Mouse (Mus musculus): ENCODE measurements around the gene Rbm46. TPM values are rescaled to one million over a fixed set of nuclear protein-coding genes. Genes with fewer than 3 reads are reported as not detected.

Gene Rbm46
- total and polyA plus RNA-seq, 3 experiments: 0.10 to 0.16 (median 0.14) TPM

GRCm38 (mm10) chr3:82825165-82825564, 51.1 kb downstream of the Rbm46 start:
- Histone ChIP-seq H3K4me3 (no peak overlapping the region), H3K4me1 (ENCODE audit: control insufficient read depth, insufficient read depth, low read length) (no peaks in the 10 kb centered on the region), H3K27ac (no peak overlapping the region), H3K27me3 (ENCODE audit: control insufficient read depth, insufficient read depth, low read length) (no peaks in the 10 kb centered on the region), H3K36me3 (ENCODE audit: control insufficient read depth, insufficient read depth, low read length) (no peaks in the 10 kb centered on the region), H3K9ac (ENCODE audit: low read depth, low read length) (no peak overlapping the region), H3K79me2 (replicated peaks; ENCODE audit: control insufficient read depth, insufficient read depth, low read length) (no peaks in the 10 kb centered on the region)
- DNase-seq: no peak
- WGBS: 68% methylated on average over 9 of the region's 9 CpGs
- intact Hi-C loops (cut with DNase I): no loop called here
- TF ChIP-seq POLR2A (IDR thresholded peaks at IDR 0.05; ENCODE audit: insufficient read depth, low read depth, low read length) (no peak), CTCF (IDR thresholded peaks at IDR 0.05) (no peak), EP300 (IDR thresholded peaks at IDR 0.05; ENCODE audit: insufficient read depth, low read depth, low read length) (no peak)

DNA sequence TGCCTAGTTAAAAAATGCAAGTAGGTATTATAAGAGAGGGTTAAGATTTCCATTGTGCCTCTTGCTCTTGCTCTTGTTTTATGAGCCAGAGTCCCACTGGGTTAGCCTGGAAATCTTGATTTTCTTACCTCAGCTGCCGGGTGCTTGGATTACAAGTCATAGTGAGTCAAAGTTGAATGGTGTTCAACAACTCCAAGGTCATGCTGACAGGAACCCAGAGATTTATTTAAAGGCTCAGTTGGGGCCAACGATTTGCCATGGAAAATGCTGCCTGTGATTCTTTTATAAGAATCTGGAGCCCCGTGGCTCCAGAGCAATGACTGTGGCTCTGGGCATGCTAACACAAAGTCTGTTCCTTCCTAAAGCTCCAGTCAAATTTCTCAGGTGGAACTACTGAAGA, 64.4 kb downstream of the Rbm46 start:
- intact Hi-C loops (cut with DNase I): no loop called here
- no peak for DNase-seq
- no peak for TF ChIP-seq CTCF (IDR thresholded peaks at IDR 0.05)
- TF ChIP-seq POLR2A (IDR thresholded peaks at IDR 0.05; ENCODE audit: insufficient read depth, low read depth, low read length): no peak
- no peak for TF ChIP-seq EP300 (IDR thresholded peaks at IDR 0.05; ENCODE audit: insufficient read depth, low read depth, low read length)
- Histone ChIP-seq H3K27me3 (ENCODE audit: control insufficient read depth, insufficient read depth, low read length) (no peaks in the 10 kb centered on the region), H3K4me1 (ENCODE audit: control insufficient read depth, insufficient read depth, low read length) (no peaks in the 10 kb centered on the region), H3K79me2 (replicated peaks; ENCODE audit: control insufficient read depth, insufficient read depth, low read length) (no peaks in the 10 kb centered on the region), H3K27ac (no peak overlapping the region), H3K36me3 (ENCODE audit: control insufficient read depth, insufficient read depth, low read length) (no peaks in the 10 kb centered on the region), H3K4me3 (no peak overlapping the region), H3K9ac (ENCODE audit: low read depth, low read length) (no peak overlapping the region)
- 64% methylated on average over 3 of the region's 3 CpGs for WGBS

DNA sequence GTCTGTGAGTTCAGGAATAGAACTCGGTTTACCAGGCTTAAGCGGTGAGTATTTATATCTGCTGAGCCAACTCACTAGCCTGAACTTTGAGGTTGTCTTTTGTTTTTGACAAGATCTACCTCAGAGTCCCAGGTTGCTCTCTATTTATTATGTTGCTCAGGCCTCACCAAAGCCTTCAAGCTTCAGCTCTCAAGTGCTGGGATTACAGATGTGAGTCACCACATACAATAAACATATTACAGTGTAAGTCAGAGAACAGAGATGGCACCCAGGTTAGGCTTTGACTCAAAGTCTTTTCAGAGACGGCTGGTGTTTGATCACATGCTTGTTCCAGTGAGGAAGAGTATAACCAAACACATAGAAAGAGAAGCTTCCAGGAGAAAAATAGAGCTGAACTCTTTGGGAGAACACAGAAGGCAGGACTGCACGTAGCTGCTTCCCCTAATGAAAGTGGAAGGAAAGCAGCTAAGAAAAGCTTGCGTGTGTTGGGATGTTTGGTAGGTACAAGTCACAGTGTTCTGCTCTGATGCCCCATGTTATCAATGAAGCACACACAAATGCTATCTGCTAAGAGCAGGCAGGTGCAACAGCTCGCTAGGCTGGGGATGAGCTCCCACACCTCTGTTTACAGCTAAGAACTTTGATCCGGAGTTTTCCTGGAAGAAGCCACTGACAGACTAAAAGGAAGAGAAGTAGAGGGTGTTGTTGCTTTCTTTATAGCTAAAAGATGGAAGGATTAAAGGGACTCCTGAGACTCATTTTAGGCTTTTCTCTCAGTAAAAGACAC, 65.8 kb downstream of the Rbm46 start:
- Histone ChIP-seq H3K4me3 (no peak overlapping the region), H3K79me2 (replicated peaks; ENCODE audit: control insufficient read depth, insufficient read depth, low read length) (no peaks in the 10 kb centered on the region), H3K27me3 (ENCODE audit: control insufficient read depth, insufficient read depth, low read length) (no peaks in the 10 kb centered on the region), H3K27ac (no peak overlapping the region), H3K4me1 (ENCODE audit: control insufficient read depth, insufficient read depth, low read length) (no peaks in the 10 kb centered on the region), H3K9ac (ENCODE audit: low read depth, low read length) (no peak overlapping the region), H3K36me3 (ENCODE audit: control insufficient read depth, insufficient read depth, low read length) (no peaks in the 10 kb centered on the region)
- intact Hi-C loops (cut with DNase I): no loop called here
- TF ChIP-seq EP300 (IDR thresholded peaks at IDR 0.05; ENCODE audit: insufficient read depth, low read depth, low read length) (no peak), CTCF (IDR thresholded peaks at IDR 0.05) (no peak), POLR2A (IDR thresholded peaks at IDR 0.05; ENCODE audit: insufficient read depth, low read depth, low read length) (no peak)
- no peak for DNase-seq
- 76% methylated on average over 7 of the region's 7 CpGs for WGBS

DNA sequence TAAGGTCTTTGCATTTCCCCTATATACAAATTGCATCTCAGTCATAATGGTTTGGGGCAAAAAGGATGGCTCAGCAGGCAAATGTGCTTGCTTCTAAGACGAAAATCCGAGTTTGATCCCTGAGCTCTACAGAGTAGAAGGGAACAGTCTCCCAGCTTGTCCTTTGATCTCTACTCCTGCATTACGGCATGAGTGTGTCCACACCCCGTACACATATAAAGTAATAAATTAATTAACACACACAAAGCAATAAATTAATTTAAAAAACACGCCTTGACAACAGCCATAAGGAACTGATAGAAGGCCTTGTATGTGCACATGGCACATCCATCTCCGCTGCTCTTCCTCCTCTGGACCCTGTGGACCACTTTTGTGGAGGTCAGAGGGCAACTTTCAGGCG, 66.5 kb downstream of the Rbm46 start:
- Histone ChIP-seq H3K4me1 (ENCODE audit: control insufficient read depth, insufficient read depth, low read length) (no peaks in the 10 kb centered on the region), H3K36me3 (ENCODE audit: control insufficient read depth, insufficient read depth, low read length) (no peaks in the 10 kb centered on the region), H3K9ac (ENCODE audit: low read depth, low read length) (no peak overlapping the region), H3K79me2 (replicated peaks; ENCODE audit: control insufficient read depth, insufficient read depth, low read length) (no peaks in the 10 kb centered on the region), H3K27ac (no peak overlapping the region), H3K4me3 (no peak overlapping the region), H3K27me3 (ENCODE audit: control insufficient read depth, insufficient read depth, low read length) (no peaks in the 10 kb centered on the region)
- intact Hi-C loops (cut with DNase I): no loop called here
- no peak for DNase-seq
- 84% methylated on average over 7 of the region's 7 CpGs for WGBS
- TF ChIP-seq EP300 (IDR thresholded peaks at IDR 0.05; ENCODE audit: insufficient read depth, low read depth, low read length) (no peak), POLR2A (IDR thresholded peaks at IDR 0.05; ENCODE audit: insufficient read depth, low read depth, low read length) (no peak), CTCF (IDR thresholded peaks at IDR 0.05) (no peak)

DNA sequence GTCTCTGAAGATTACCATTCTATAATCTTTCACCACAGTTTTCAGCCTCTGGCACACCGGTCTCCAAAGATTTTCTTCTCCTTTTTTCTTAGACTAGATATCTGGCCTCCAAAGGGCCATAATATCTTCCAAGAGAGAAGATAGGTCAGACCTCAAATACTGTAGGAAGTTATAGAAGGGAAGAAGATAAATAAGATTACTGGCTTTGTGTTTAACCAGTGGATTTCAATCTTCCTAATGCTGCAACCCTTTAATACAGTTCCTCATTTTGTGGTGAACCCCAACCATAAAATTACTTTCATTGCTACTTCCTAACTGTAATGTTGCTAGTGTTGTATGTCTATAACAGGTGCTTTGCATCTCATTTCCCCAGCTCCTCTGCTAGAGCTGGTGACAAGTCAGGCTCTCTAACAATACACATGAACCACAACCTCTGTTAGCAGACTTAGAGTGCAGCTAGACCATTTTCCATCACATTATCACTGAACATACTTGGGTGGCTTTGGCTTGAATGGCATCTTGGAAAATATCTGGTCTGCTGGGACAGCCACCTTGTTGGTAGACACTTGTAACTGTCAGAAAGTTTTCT, 67.9 kb downstream of the Rbm46 start:
- Histone ChIP-seq H3K4me3 (no peak overlapping the region), H3K27ac (no peak overlapping the region), H3K4me1 (ENCODE audit: control insufficient read depth, insufficient read depth, low read length) (no peaks in the 10 kb centered on the region), H3K79me2 (replicated peaks; ENCODE audit: control insufficient read depth, insufficient read depth, low read length) (no peaks in the 10 kb centered on the region), H3K36me3 (ENCODE audit: control insufficient read depth, insufficient read depth, low read length) (no peaks in the 10 kb centered on the region), H3K27me3 (ENCODE audit: control insufficient read depth, insufficient read depth, low read length) (no peaks in the 10 kb centered on the region), H3K9ac (ENCODE audit: low read depth, low read length) (no peak overlapping the region)
- intact Hi-C loops (cut with DNase I): no loop called here
- WGBS: 65% methylated on average over 1 of the region's 1 CpGs
- TF ChIP-seq POLR2A (IDR thresholded peaks at IDR 0.05; ENCODE audit: insufficient read depth, low read depth, low read length) (no peak), CTCF (IDR thresholded peaks at IDR 0.05) (no peak), EP300 (IDR thresholded peaks at IDR 0.05; ENCODE audit: insufficient read depth, low read depth, low read length) (no peak)
- no peak for DNase-seq

DNA sequence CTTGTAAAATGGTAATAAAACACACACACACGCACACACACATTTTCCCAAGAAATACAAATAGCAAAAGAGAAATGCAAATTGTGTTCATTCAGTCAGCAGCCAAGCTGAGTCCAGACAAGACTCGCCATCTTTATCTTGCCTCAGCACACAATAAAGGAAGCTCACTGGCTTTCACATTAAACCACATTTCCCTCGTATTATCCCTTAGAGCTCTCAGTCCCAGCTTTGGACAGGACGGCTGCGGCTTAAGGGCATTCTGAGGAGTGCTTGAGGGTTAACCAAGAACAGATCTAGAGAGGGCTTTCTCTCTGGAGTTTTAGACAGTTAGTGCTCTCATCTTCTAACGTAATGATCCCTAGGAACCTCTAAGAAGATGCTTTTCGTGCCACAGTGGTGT, 71.0 kb downstream of the Rbm46 start:
- no peak overlapping the region for H3K4me3 ChIP-seq
- intact Hi-C loops (cut with DNase I): no loop called here
- 70% methylated on average over 7 of the region's 7 CpGs for WGBS

More for the DNA sequence above, 71.0 kb downstream of the Rbm46 start:
- H3K27me3 ChIP-seq (ENCODE audit: control insufficient read depth, insufficient read depth, low read length): no peaks in the 10 kb centered on the region
- no peaks in the 10 kb centered on the region for H3K79me2 ChIP-seq (replicated peaks; ENCODE audit: control insufficient read depth, insufficient read depth, low read length)
- H3K36me3 ChIP-seq (ENCODE audit: control insufficient read depth, insufficient read depth, low read length): no peaks in the 10 kb centered on the region
- no peak overlapping the region for H3K9ac ChIP-seq (ENCODE audit: low read depth, low read length)
- DNase-seq: no peak
- no peaks in the 10 kb centered on the region for H3K4me1 ChIP-seq (ENCODE audit: control insufficient read depth, insufficient read depth, low read length)
- H3K27ac ChIP-seq: no peak overlapping the region
- TF ChIP-seq CTCF (IDR thresholded peaks at IDR 0.05): no peak
- TF ChIP-seq POLR2A (IDR thresholded peaks at IDR 0.05; ENCODE audit: insufficient read depth, low read depth, low read length): no peak
- no peak for TF ChIP-seq EP300 (IDR thresholded peaks at IDR 0.05; ENCODE audit: insufficient read depth, low read depth, low read length)
